ENCODE assay signal across 8 mouse cellular contexts in genomic region chr5:24602751-24603343, GRCm38 (mm10). TPM values are rescaled to one million over a fixed set of nuclear protein-coding genes. Genes with fewer than 3 reads are reported as not detected.
DNase-seq lines count a peak whose midpoint lies in the region; TF ChIP-seq lines count a peak whose summit lies in the region.

No protein-coding gene starts in this region.

- peaks cover 20% of the 10 kb centered on the region for H3K27me3 ChIP-seq in spleen, adult 2 months (ENCODE audit: control insufficient read depth, insufficient read depth, low read length)

- peak overlapping the region; percentile 35; the same call in 1 of the 2 replicates for H3K4me3 ChIP-seq in spleen, adult 2 months (ENCODE audit: extremely low read depth, insufficient read depth, insufficient read length)

- peak overlapping the region; percentile 40; the same call in 1 of the 2 replicates for H3K27ac ChIP-seq in spleen, adult 2 months (ENCODE audit: insufficient read depth, low read length)

- 14% methylated on average over 16 of the region's 16 CpGs for WGBS in spleen, adult 2 months

- DNase-seq in spleen, adult 2 months (ENCODE audit: low read depth in 1 of 2, low spot score in 2 of 2), result no peak
- DNase-seq in spleen, postnatal 14 days (ENCODE audit: low spot score in 2 of 2), result no peak
- peak; percentile 95 for DNase-seq in embryo, embryonic 10.5 days (ENCODE audit: low spot score)
- peak; percentile 97 to 98 for DNase-seq in heart, adult 18-20 months
- peak; percentile 92 for DNase-seq in kidney, adult 11 months
- DNase-seq in lung, adult 18-20 months, result peak; percentile 93 to 94
- DNase-seq in ovary, postnatal 36 days (ENCODE audit: low spot score), result peak; percentile 87
- no peak for DNase-seq in layer of hippocampus, postnatal 36 days

- no peak for TF ChIP-seq POLR2A in spleen, adult 2 months (IDR thresholded peaks at IDR 0.05; ENCODE audit: low read depth, low read length)

- no peaks in the 10 kb centered on the region for H3K36me3 ChIP-seq in spleen, adult 2 months (ENCODE audit: control insufficient read depth, insufficient read depth, low read length)

- H3K4me1 ChIP-seq in spleen, adult 2 months (ENCODE audit: control insufficient read depth, insufficient read depth, insufficient read length), result peaks cover 17% of the 10 kb centered on the region

- no peak for TF ChIP-seq CTCF in spleen, adult 2 months (IDR thresholded peaks at IDR 0.05; ENCODE audit: extremely low read depth, insufficient read depth, insufficient read length, insufficient replicate concordance)

RNA-seq across cellular contexts. Expression of gene Chpf2, which starts 16.3 kb away (rescaled TPM):
- 30.0 and 38.9 TPM in 2 replicates for polyA plus RNA-seq in spleen, adult 2 months (2012; rRNA removed)
- total RNA-seq in heart, adult 18-20 months (2021), result 1 to 10 TPM; 5.8 to 6.9 TPM
- total RNA-seq in layer of hippocampus, postnatal 36 days (2021), result 10 to 100 TPM; 58.0 to 61.2 TPM

RNA-seq across cellular contexts. Expression of gene Smarcd3, which starts 21.4 kb away (rescaled TPM):
- 2.5 and 3.4 TPM in 2 replicates for polyA plus RNA-seq in spleen, adult 2 months (2012; rRNA removed)
- 10 to 100 TPM; 56.5 to 59.8 TPM for total RNA-seq in heart, adult 18-20 months (2021)
- total RNA-seq in layer of hippocampus, postnatal 36 days (2021), result 10 to 100 TPM; 88.0 to 89.8 TPM

RNA-seq across cellular contexts. Expression of gene Abcf2, which starts 25.6 kb away (rescaled TPM):
- polyA plus RNA-seq in spleen, adult 2 months (2012; rRNA removed), result 30.6 and 43.3 TPM in 2 replicates
- 10 to 100 TPM; 53.5 to 54.9 TPM for total RNA-seq in heart, adult 18-20 months (2021)
- total RNA-seq in layer of hippocampus, postnatal 36 days (2021), result 10 to 100 TPM; 74.5 to 77.3 TPM

RNA-seq across cellular contexts. Expression of gene 4931409K22Rik, which starts 46.2 kb away (rescaled TPM):
- polyA plus RNA-seq in spleen, adult 2 months (2012; rRNA removed), result not detected in 2 replicates
- not detected for total RNA-seq in heart, adult 18-20 months (2021)
- total RNA-seq in layer of hippocampus, postnatal 36 days (2021), result not detected

Comparison
In these comparisons a context has a peak if more than half of its experiments do, and no peak if none do; other contexts are left out.
1. DNase-seq: peak in embryo, embryonic 10.5 days (single experiment), heart, adult 18-20 months (2 of 2), kidney, adult 11 months (single experiment), lung, adult 18-20 months (2 of 2) and ovary, postnatal 36 days (single experiment); none in spleen, adult 2 months (0 of 2), spleen, postnatal 14 days (0 of 2) and layer of hippocampus, postnatal 36 days (0 of 2).
2. RNA of gene Chpf2, which starts 16.3 kb away (total RNA-seq): 58.0 to 61.2 TPM in layer of hippocampus, postnatal 36 days; 5.8 to 6.9 TPM in heart, adult 18-20 months; every median in the first group is over 4 times any median in the second.